Mouse (Mus musculus): ENCODE results near the gene Hibadh.

Hibadh gene

DNA sequence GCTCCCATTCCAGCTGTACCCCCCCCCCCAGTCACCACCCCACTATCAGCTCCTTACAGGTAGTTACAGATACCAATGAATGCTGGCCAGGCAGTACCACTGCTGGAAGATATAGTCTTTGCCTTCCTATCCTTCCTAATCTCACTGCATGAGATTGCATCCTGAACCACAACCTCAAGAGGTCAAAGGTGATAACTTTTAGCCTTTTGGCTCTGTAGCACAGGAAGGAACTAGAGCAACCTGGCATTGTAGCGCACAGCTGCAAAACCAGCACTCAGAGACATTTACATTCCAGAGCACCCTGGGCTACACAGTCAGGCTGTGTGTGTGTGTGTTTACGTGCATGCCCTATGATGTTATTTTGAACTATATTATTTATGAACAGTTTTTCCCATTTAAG is 137.2 kb downstream of the Hibadh start:
- DNase-seq (ENCODE audit: low spot score in 2 of 2), result no peak

DNA sequence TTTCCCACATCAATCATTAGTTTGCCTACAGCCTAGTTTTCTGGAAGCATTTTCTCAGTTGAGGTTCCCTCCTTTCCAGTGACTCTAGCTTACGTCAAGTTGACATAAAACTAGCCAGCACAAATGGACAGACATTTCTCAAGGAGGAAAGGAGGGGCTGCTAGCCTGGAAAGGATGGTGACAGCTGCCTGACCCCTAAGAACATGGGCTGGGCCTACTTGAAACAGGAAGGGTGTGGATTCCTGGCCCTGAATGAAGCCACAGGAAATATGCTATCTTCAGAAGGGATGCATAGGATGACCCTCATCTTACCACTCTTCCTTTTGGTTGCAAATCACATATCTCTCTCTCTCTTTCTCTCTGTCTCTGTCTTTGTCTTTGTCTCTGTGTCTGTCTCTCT is 138.7 kb downstream of the Hibadh start:
- DNase-seq (ENCODE audit: low spot score in 2 of 2), result no peak
